Mouse (Mus musculus) ovary, postnatal 10 days (tissue): ENCODE measurements around the gene Tjp2.
"Not testable (repeated sequence)": the region's sequence is repeated elsewhere in the genome, so short reads cannot be mapped to it uniquely, and the experiment has no call there.

ENCODE experiments used
- DNase-seq: peaks from one replicate; pipeline ENCODE4 v3.0.0; 2022; ENCODE audit warnings: low spot score

The Tjp2 gene

DNA sequence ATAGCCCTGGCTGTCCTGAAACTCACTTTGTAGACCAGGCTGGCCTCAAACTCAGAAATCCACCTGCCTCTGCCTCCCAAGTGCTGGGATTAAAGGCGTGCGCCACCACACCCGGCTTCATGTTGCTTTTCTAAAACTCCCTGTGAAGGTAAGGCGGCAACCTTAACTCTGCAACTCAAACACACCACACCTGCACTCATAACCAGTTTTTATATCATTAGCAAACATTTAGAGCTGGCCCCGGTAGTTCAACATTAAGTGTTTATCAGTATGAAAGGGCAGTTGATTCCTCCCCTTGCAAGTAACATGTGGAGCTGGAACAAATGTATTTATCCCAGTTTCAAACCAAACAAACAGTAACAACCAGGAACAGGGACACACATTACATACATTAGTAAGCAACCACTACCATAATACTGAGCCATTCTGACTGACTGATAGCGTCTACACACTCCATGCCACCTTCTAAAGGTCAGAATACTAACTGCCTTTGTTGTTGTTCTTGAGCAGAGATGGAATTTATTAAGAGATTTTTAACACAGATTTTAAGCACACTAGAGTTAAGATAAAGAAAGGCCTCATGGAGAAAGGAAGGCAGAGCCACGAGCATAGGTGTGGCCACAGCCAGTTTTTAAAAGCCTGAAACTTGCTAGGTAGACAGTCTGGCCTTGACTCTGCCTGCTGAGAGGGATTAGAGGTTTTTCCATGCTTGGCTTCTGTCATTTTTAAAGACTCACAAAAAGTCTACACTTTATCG, 101.1 kb downstream of the Tjp2 start:
- no peak for DNase-seq

DNA sequence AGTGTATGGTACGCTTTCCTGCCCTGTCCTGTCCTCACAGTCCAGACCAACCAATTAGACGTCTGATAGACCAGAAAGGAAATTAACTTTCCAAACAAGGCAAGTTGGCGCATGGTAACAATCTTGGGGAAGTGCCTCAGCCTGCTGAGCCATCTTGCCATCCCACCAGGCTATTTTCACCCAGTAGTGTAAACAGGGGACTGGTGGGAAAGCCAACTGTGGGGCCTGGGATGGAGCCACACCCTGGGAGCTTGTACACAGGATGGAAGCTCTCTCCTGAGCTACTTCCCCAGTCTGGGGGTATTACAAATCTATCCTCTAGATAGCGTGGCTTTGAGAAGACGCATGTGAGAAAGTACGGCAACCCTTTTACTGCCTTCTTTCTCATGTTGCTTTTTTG, 101.7 kb downstream of the Tjp2 start:
- no peak for DNase-seq

DNA sequence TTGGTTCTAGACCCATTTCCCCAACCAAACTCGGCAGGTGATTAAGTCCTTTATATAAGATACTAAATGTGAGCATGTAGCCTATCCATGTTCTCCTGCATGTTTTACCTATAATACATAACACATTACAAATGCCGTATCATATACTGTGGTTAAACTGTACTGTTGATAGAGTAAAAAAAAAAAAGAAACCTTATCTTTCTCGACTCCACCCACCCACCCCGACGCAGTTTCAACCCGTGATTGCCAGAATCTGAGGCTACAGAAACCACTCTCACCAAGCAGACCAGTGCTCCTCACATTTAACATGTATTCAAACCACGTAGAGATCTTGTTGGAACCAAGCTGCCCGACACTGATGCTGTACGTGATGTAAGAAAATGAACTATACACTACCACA, 102.2 kb downstream of the Tjp2 start:
- DNase-seq: no peak

DNA sequence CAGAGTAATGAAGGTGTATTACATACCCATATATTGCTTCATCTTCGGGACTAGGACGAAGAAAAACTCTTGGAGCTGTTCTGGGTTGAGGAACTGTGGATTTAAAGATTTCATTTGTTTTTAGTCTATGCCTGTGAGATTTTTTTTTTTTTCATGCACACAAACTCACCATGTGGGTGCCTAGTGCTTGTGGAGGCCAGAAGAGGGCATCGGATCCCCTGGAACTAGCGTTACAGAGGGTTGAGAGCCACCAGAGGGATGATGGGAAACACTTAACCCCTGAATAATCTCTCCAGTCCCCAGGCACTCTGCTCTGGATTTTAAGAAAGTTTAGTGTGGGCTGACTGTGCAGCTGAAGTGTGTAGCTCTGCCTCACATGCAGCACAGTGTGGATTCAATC, 104.0 kb downstream of the Tjp2 start:
- no peak for DNase-seq

DNA sequence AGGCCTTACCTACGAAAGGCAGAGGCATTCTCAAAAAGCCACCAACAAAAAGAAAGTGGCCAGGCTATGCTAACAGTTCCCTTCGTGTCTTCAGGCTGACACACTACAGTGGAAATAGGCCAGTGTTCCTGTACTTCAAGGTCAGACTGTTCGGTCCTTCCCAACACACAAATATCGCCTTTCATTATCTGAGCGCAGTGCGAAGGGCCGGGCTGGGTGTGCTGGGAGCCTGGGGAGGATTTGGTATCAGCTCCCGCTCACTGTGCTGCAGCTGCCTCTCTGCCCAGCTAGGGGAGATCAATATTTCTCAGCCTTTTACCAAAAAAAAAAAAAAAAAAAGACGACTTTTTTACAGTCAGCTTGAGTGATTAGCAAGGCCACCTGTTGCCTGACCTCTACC, 106.1 kb downstream of the Tjp2 start:
- DNase-seq: no peak

DNA sequence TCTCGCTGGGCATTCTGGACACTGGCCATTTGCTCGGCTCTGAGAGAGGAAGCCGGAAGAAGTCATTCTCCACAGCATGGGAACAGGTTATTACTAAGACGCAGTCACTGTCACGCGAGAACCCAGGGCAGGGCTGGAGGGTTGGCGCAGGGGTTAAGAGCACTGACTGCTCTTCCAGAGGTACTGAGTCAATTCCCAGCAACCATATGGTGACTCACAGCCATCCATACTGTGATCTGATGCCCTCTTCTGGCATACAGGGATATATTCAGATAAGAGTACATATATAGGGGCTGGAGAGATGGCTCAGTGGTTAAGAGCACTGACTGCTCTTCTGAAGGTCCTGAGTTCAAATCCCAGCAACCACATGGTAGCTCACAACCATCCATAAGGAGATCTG, 113.2 kb downstream of the Tjp2 start:
- no peak for DNase-seq

DNA sequence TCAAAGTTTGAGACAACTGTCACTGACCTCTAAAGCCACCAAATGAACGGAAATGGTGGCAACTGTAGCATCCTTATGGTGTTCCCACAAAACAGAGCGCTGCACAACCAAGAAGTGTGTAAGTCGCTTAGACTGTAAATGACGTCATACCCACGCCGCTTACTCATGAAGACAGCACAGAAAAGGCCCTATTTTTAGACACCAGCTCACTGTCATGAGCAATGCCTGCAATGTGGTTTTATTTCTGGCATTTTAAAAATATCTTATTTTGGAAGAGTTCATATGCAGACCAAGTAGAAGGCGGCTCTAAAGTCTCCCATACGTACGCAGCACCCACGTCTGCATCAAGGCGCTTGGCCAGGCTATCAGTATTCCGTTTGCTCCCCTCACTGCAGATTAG, 117.1 kb downstream of the Tjp2 start:
- no peak for DNase-seq

DNA sequence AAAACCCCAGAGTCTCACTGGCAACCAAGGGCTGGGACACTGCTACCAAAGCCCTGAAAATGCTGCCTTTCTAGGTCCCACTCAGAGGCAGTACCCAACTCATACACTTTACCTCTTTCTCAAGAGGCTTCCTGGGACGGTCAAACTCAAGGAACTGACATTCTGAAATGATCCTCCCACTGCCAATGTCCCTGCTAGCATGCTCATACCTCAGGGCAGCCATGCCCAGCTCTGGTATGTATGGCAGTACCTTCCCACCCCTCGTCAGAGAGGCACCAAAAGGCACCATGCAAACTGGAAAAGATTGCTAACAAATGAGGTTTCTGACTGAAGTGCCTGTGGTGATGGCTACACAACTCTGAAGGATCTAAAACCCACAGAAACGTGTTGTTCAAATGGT, 121.0 kb downstream of the Tjp2 start:
- no peak for DNase-seq

DNA sequence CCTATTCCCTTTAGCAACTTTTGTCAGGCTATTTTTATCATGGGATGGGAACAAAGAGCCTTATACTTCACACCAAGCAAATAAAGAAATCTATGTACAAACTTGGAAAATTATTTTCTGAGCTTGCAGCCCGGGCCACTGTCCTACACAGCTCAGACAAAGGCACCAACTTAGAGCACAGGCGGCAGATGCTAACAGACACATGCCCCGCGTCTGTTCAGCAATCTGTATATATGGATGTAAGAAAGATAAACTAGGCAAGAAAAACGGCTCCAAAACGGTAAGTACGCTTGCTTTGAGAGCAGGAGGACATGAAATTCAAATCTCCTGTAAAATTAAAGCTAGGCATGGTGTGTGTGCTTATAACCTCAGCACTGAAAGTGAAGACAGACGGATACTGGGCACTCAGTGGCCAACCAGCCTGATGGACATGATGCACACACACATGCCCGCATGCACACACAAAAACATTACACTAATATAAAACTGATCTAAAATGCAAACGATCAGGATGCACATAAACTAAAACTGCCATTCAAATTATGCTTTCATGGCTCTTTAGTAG, 122.2 kb downstream of the Tjp2 start:
- DNase-seq: no peak

DNA sequence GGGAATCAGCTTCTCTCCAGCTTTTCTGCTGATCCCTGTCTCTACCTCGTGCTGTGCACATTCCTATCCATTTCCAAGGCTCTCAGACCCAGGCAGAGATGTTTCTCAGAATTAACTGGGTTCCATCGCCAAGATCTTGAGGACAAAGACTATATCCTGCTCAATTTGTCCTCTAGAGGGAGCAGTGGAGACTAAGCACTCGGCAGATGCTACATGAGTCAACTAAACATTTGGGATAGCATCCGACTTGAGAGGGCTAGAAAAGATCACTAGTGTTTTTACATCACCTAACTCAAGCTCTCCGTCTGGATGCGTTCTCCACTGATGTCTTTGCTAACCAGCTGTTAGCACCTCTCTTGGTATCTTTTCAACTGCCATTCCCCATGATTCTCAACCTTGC, 123.6 kb downstream of the Tjp2 start:
- no peak for DNase-seq

DNA sequence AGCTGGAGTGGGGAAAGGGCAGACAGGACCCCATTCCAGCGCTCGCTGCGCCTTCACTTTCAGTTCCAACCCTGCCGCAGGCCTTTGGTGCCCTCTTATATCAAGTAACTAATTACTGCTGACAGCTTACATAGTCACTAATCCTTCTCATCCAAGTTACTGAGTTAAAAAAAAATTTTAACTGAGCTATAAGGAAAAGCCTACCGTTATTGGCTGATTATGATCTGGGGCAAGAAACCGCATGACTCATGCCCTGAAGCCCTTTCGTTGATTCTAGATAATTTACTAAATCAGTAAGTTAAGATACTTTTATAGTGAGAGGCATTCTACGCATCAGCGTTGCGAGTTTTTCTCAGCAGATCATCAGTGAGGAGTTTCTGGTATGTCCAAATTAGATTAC, 126.1 kb downstream of the Tjp2 start:
- DNase-seq: no peak

DNA sequence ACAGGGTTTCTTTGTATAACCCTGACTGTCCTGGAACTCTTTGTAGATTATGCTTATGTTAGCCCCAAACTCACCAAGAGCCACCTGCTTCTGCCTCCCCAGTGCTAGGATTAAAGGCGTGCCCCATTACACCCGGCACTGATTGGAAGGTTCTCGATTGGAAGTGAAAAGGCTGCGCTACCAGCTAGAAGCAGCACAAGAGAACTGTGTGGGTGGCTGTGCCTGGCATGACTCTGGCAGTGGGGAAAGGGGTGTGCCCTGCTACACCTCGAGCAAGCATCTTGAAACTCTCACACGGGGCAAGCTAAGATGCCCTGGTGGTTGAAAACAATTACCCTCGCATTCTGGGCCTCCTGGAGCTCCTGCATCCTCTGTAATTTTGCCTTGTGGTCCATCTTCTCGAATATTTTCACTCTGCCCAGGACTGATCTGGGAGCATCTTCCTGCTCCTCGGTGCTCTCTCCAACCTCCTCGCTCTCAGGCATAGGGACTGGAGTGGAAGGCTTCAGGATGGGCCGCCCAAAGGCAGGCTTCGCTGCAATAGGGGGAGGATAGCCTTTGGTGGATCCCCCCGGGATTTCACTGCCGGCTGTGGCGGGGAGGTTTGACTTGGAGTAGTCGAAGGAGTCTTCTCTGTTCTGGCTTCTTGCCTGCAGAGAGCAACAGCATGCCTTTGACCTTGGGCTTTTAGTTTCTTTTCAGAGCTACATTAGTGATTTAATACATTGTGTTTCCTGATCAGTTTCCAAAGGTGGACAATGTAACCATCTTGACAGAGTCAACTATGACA, 127.0 kb downstream of the Tjp2 start:
- DNase-seq: no peak

DNA sequence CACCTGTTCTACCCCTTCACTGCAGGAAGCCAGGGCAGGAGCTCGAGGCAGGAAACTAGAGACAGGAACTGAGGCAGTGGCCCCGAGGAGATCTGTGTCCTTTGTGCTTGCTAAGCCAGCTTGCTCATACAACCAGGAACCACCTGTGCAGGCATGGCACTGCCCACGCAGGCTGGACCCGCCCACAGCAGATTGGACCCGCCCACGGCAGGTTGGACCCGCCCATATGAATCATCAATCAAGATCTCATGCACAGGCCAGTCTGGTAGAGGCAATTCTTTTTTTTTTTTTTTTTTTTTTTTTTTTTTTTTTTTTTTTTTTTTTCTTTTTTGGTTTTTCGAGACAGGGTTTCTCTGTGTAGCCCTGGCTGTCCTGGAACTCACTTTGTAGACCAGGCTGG, 132.8 kb downstream of the Tjp2 start:
- DNase-seq: not testable (repeated sequence)

DNA sequence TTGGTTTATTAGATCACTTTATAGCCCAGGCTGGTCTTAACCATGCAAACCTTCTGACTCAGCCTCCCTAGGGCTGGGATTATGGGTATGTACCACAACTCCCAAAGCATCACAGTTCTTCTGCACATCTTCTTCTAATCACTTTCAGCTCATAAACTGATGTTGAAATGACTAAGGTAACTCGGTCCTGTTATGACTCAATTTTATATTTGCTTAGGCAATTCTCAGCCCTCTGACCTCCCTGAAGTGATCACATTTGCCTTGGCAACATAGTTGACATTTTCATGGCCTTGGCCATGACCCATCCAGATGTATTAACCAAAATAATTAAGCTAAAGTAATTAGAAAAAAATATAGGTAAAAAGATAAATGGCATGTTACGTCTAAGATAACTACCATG, 134.5 kb downstream of the Tjp2 start:
- DNase-seq: no peak

DNA sequence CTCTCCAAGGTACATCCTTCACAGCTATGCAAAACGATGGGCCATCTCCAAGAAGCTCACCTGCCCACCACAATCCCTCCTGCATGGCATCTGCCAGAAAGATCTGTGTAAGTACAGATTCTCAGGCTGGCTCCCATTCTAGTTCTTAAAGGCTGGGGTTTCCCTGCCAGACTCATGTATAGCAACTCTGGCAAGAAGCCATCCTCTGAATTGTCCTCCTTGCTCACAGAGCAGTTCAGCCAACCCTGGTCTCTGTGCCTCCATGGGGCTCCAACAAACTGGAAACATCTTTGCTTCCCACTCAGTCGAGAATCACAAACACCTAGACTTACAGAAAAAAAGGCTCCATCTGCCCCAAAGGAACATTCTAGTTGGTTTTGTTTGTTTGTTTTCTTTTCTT, 139.5 kb downstream of the Tjp2 start:
- DNase-seq: no peak

DNA sequence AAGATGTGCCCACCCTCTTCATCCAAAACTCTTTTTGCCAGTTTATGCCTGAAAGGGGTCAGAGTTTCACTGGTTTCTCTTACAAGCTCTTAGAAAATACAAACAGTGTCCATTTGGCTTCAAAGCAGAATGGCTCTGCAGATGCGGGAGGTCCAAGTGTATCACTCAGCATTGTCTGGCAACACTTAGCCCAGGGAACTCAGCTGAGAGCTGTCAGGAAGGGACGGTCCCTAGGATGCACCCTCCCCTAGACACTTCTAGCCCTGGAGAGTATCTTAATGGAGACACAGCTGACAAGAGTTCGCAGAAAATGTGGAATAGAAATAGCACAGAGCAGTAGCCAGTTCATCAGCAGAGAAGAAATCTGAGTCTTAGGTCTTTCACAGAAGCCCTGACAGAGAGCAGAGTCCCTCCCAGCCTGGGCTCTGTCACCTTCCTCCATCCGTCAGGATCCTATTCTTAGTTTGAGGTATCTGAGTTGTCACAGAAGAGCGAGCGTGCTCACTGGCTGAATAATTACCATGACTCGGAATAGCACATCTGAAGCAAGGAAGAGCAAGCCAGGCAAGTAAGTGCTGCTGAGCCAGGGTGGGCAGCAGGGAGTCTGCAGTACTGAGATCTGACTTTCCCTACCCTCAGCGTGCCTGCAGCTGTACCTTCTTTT, 144.3 kb downstream of the Tjp2 start:
- no peak for DNase-seq

DNA sequence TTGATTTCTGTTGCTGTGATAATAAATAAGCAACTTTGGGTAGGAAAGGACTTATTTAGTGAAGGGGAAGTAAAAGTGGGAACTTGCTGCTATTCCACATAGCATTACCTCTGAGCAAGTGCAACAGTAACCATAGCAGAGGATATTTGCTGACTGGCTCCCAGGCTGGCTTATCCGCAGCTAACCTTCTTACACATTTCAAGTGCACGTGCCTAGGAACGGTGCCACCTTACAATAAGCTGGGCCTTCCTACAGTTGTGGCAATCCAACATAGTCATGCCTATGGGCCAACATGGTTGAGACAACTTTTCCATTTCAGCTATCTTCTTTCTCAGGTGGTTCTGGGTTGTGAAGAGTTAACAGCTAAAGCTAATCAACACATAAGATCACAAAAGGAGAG, 147.2 kb downstream of the Tjp2 start:
- DNase-seq: no peak

DNA sequence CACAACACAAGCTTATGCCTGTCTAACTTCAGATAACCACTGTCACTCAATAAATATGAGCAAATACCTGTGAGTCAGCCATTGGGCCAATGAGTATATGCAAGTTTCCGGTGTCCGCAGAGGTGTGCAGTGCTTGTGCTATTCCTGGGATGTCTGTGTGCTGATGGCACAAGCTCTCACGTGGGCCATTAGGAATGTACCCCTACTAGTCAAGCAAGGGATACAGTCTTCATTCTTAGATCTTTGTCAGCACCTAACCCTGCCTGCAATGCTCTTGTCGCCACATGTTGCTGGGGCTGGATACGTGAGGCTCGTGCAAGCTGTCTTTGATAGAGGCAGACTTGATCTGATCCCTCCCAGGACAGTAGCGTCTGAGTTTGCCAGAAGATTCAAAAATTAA, 148.3 kb downstream of the Tjp2 start:
- no peak for DNase-seq

DNA sequence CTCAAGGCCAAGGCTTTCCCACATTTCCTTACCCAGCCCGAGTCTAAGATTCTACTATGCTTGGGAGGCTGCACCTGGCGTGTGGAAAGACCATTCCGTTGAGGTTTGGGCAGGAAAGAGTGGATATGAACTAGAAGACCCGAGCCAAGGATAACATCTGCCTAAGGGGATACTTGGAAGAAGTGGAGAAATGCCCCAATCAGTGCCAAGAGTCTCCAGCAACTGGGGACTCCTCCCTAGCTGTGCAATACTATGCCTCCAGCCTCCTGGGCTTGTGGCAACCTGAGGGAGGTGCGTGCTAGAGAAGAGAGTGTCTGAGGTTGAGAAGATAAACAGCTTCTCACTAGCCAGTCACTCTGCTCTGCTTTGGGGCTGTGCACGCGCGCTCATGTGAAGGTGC, 148.9 kb downstream of the Tjp2 start:
- no peak for DNase-seq

DNA sequence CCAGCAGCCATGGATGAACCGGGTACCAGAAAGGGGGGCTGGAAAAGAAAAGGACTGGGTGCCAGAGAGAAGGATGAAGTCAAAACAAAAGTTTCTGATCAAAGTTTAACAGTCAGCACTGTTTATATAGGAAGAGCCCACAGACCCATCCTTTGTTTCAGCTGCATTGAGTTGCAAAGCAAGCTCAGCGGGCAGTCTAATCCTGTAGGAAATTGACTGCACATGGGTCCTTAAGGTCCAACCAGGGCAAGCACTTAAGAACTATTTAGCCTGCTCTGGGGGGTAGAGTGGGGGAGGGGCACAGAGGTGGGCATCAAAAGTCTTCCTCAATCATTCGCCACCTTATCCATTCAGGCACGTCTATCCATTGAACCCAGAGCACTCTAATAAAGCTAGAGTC, 151.7 kb downstream of the Tjp2 start:
- no peak for DNase-seq

DNA sequence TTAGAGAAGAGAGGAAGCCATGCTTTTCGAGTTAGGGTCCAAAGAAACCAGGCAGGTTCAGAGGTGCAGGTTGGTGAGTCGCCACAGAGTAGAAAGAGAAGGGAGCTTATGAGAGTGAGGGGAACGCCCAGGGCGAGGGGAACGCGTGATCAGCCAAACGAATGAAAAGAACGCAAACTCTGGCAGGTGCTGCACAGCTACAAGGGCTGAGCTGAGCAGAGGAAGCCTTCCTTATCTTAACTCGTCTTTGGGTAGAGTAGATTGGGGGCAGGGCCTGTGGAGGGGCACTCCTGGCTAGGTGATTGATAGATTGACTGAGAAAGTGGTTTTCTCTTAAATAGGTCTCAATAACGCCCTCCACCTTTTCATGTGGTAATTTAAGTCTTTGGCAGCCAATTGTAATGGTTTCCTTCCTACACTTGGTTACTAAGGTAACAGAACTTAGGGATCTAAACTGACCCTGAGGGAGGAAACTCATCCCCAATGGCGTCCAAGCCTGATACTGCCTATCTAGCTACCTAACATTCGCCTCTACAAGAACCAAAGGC, 160.4 kb downstream of the Tjp2 start:
- DNase-seq: no peak

DNA sequence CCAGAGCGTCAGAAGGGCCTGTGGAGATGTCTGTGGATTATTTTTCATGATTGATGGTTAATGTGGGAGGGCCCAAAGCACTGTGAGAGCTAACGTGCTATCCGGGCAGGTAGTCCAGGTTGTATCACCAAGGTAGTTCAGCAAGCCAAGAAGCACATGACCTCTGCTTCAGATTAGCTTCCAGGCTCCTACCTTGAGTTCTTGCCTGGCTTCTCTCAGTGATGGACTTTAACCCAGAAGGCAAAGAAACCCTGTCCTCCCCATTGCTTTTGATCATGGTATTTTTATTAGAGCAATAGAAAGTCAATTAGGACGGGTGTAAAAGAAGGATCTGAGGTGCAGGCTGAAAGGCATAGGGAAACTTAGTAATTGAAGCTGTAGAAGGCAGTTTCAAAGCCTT, 161.2 kb downstream of the Tjp2 start:
- no peak for DNase-seq

DNA sequence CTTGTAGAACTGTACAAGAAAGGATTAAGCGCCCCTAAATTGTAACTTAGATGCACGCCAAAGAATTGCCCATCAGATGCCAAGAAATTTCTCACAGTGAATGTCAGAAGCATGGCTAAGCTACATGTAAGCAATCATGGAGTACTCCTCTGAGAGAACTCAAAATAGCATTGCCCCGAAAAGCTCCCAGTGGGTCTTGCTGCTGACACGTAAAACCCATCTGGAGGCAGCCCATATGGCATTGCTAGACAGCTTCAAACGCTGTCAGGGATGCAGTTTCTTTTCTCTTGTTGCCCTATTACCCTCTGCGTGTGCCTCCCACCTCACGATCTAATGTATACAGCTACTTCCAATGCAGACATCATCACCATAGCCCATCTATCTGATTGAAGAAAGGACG, 166.0 kb downstream of the Tjp2 start:
- DNase-seq: no peak
